Mouse (Mus musculus): ENCODE measurements around the gene Cntn1.

- no peak for TF ChIP-seq CTCF (conservative IDR thresholded peaks at IDR 0.05; ENCODE audit: insufficient read depth, insufficient read length, low read depth, low read length)
- TF ChIP-seq POLR2A (IDR thresholded peaks at IDR 0.05; ENCODE audit: low read depth, low read length) = no peak
These were observed 34.9 kb downstream of the Cntn1 start for GRCm38 (mm10) chr15:92085876-92086275.

Measured in kidney, adult 2 months (tissue).